Mouse (Mus musculus) C2C12 (cell line): Measurements from ENCODE around the gene P2rx2.

Source experiments
- CEBPB ChIP-seq: IDR thresholded peaks from one replicate; pipeline ENCODE4 v1.6.1; 2011; ENCODE audit warnings: low read depth, mild to moderate bottlenecking, control low read depth, moderate library complexity
- CTCF ChIP-seq: IDR thresholded peaks from one replicate; pipeline ENCODE4 v1.5.1; 2011; ENCODE audit not compliant: control insufficient read depth, insufficient read depth, insufficient read length
- FOSL1 ChIP-seq: IDR thresholded peaks from one replicate; pipeline ENCODE4 v1.8.0; 2011; ENCODE audit warnings: mild to moderate bottlenecking, low read length; ENCODE audit not compliant: poor library complexity, insufficient read depth, severe bottlenecking
- MAX ChIP-seq: IDR thresholded peaks from one replicate; pipeline ENCODE4 v1.6.1; 2011; ENCODE audit warnings: mild to moderate bottlenecking, control low read depth
- MYOD1 ChIP-seq: IDR thresholded peaks from one replicate; pipeline ENCODE4 v1.6.1; 2011; ENCODE audit warnings: low read depth; ENCODE audit not compliant: control insufficient read depth, insufficient read length
- MYOG ChIP-seq: IDR thresholded peaks from one replicate; pipeline ENCODE4 v1.6.1; 2011; ENCODE audit not compliant: control insufficient read depth, insufficient read length; ENCODE audit errors: extremely low read depth
- USF1 ChIP-seq: IDR thresholded peaks from one replicate; pipeline ENCODE4 v1.6.1; 2011; ENCODE audit warnings: low read depth, mild to moderate bottlenecking, control low read depth, moderate library complexity

- TF ChIP-seq CTCF (no peak), USF1 (no peak), MYOG (no peak), MAX (no peak), MYOD1 (no peak), FOSL1 (no peak), CEBPB (no peak)
Observed at GRCm38 (mm10) chr5:110308861-110309260, 34.2 kb downstream of the P2rx2 start.
